ENCODE assay signal across 10 mouse cellular contexts in genomic region chr6:86102874-86103273, GRCm38 (mm10).
DNase-seq lines count a peak whose midpoint lies in the region; ATAC-seq lines count a peak whose summit lies in the region.
"Had no signal": no experiment of that assay in that cellular context is flagged by ENCODE, and none has a peak within 500 bp of the region (broad histone marks: within the 10 kb centered on the region; RNA-seq: fewer than 3 reads in every experiment).

No protein-coding gene starts in this region.

- peak; percentile 69 to 74 for DNase-seq in cerebellum, postnatal 14 days
- DNase-seq in frontal cortex, postnatal 14 days (ENCODE audit: low spot score in 2 of 2): peak; percentile 62 to 67
- DNase-seq in left cerebral cortex, adult 11 months (ENCODE audit: low spot score): peak; percentile 75
- peak; percentile 89 for DNase-seq in right cerebral cortex, adult 18-20 months
- no peak for DNase-seq in B cell, adult 2 months
- DNase-seq in kidney, postnatal 25 days: no peak
- no peak for DNase-seq in c-Kit-positive CD71-positive TER-119-positive erythroid progenitor cells, embryonic 14.5 days (ENCODE audit: low spot score)

- no peak for ATAC-seq in granulocyte monocyte progenitor cell, adult 5-6 weeks (replicated peaks; ENCODE audit: poor library complexity, severe bottlenecking)
- ATAC-seq: inflammation-experienced regulatory T-cells, adult 6 months; Patski had no signal

Comparison
In these comparisons a context has a peak if more than half of its experiments do, and no peak if none do; other contexts are left out.
1. DNase-seq: peak in cerebellum, postnatal 14 days (2 of 2), frontal cortex, postnatal 14 days (2 of 2), left cerebral cortex, adult 11 months (single experiment) and right cerebral cortex, adult 18-20 months (single experiment); none in B cell, adult 2 months (0 of 2), kidney, postnatal 25 days (0 of 2) and c-Kit-positive CD71-positive TER-119-positive erythroid progenitor cells, embryonic 14.5 days (single experiment).